Mouse (Mus musculus) ovary, postnatal 36 days (tissue): ENCODE results near the gene Flrt3.

Experiments used
- DNase-seq: peaks from one replicate; pipeline ENCODE4 v3.0.0; 2022; ENCODE audit warnings: low spot score, mixed read lengths

Gene Flrt3

DNA sequence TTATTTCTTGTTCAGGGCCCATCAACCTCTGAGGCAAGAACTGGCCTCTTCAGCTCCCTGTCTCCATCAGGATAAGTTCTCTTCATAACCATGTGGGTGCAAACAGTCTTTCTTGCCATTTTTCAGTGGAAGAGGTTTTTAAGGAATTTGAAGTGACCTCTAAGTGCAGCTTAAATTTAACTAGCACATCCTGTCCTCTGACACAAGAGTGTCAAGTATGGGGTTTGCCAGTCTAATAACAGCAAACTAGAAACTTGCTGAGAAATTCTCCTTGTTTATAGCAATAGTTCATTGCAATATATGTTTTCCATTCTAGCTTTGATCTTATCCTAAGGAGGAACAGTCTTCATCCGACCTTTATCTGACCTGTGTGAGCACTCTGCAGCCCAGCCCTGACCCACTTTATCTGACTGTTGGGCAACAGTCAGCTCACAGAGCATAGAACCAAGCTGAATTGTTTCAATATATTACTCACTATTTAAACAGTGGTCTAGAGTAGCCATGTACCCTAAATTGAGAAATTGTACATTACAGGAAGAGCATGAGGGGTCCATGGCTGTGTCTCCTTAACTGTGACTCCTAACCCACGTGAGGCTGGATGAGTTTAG is 49.4 kb downstream of the Flrt3 start:
- DNase-seq, result no peak

- DNase-seq, result no peak
These were observed 55.8 kb downstream of the Flrt3 start for GRCm38 (mm10) chr2:140615451-140615850.
